Mouse (Mus musculus): ENCODE measurements around the gene Mettl1. TPM values are rescaled to one million over a fixed set of nuclear protein-coding genes. Genes with fewer than 3 reads are reported as not detected.
A peak's percentile ranks its signal among the peaks of the same experiment; 100 is the strongest.
"Not testable (repeated sequence)": the region's sequence is repeated elsewhere in the genome, so short reads cannot be mapped to it uniquely, and the experiment has no call there.

Gene Mettl1
- polyA plus RNA-seq, 1 experiment, result 24.3 TPM

- Histone ChIP-seq H3K4me1 (ENCODE audit: control insufficient read depth, insufficient read depth, low read length) (peaks cover 5% of the 10 kb centered on the region; the same call in 1 of the 2 replicates), H3K27ac (ENCODE audit: insufficient read depth, low read length) (peak overlapping the region; percentile 56), H3K4me3 (ENCODE audit: insufficient read depth, low read length) (peak overlapping the region; percentile 92)
- TF ChIP-seq CTCF (IDR thresholded peaks at IDR 0.05; ENCODE audit: borderline replicate concordance, insufficient read depth, low read length) (no peak), POLR2A (IDR thresholded peaks at IDR 0.05; ENCODE audit: low read depth, low read length) (0 out of 2 replicates have a peak, but pooled peaks have one; percentile 1)
Observed at GRCm38 (mm10) chr10:127063913-127064870, 23.0 kb downstream of the Mettl1 start.

- Histone ChIP-seq H3K4me3 (ENCODE audit: insufficient read depth, low read length) (no peak overlapping the region), H3K27ac (ENCODE audit: insufficient read depth, low read length) (no peak overlapping the region), H3K4me1 (ENCODE audit: control insufficient read depth, insufficient read depth, low read length) (peaks cover 5% of the 10 kb centered on the region; the same call in 1 of the 2 replicates)
- TF ChIP-seq CTCF (IDR thresholded peaks at IDR 0.05; ENCODE audit: borderline replicate concordance, insufficient read depth, low read length) (no peak), POLR2A (IDR thresholded peaks at IDR 0.05; ENCODE audit: low read depth, low read length) (no peak)
Observed at GRCm38 (mm10) chr10:127065981-127066380, 24.8 kb downstream of the Mettl1 start.

GRCm38 (mm10) chr10:127066519-127067018, 25.4 kb downstream of the Mettl1 start:
- no peak overlapping the region for H3K4me3 ChIP-seq (ENCODE audit: insufficient read depth, low read length)
- TF ChIP-seq POLR2A (IDR thresholded peaks at IDR 0.05; ENCODE audit: low read depth, low read length) (0 out of 2 replicates have a peak, but pooled peaks have one; percentile 23), CTCF (IDR thresholded peaks at IDR 0.05; ENCODE audit: borderline replicate concordance, insufficient read depth, low read length) (no peak)
- H3K27ac ChIP-seq (ENCODE audit: insufficient read depth, low read length), result no peak overlapping the region
- H3K4me1 ChIP-seq (ENCODE audit: control insufficient read depth, insufficient read depth, low read length), result peaks cover 5% of the 10 kb centered on the region; the same call in 1 of the 2 replicates

GRCm38 (mm10) chr10:127068360-127069038, 27.3 kb downstream of the Mettl1 start:
- Histone ChIP-seq H3K4me1 (ENCODE audit: control insufficient read depth, insufficient read depth, low read length) (peaks cover 5% of the 10 kb centered on the region; the same call in 1 of the 2 replicates), H3K27ac (ENCODE audit: insufficient read depth, low read length) (peak overlapping the region; percentile 59; the same call in 1 of the 2 replicates), H3K4me3 (ENCODE audit: insufficient read depth, low read length) (peak overlapping the region; percentile 67)
- TF ChIP-seq POLR2A (IDR thresholded peaks at IDR 0.05; ENCODE audit: low read depth, low read length), result peak; percentile 57
- no peak for TF ChIP-seq CTCF (IDR thresholded peaks at IDR 0.05; ENCODE audit: borderline replicate concordance, insufficient read depth, low read length)

GRCm38 (mm10) chr10:127069281-127070189, 28.3 kb downstream of the Mettl1 start:
- Histone ChIP-seq H3K4me3 (ENCODE audit: insufficient read depth, low read length) (peak overlapping the region; percentile 67), H3K4me1 (ENCODE audit: control insufficient read depth, insufficient read depth, low read length) (peaks cover 5% of the 10 kb centered on the region; the same call in 1 of the 2 replicates), H3K27ac (ENCODE audit: insufficient read depth, low read length) (peak overlapping the region; percentile 59)
- TF ChIP-seq CTCF (IDR thresholded peaks at IDR 0.05; ENCODE audit: borderline replicate concordance, insufficient read depth, low read length) (no peak), POLR2A (IDR thresholded peaks at IDR 0.05; ENCODE audit: low read depth, low read length) (no peak)

GRCm38 (mm10) chr10:127070190-127071121, 29.2 kb downstream of the Mettl1 start, which contains the start of gene Tspan31:
TSS of gene Tspan31 (minus strand) at chr10:127070264.
- peak; percentile 81 for TF ChIP-seq POLR2A (IDR thresholded peaks at IDR 0.05; ENCODE audit: low read depth, low read length)
- TF ChIP-seq CTCF (IDR thresholded peaks at IDR 0.05; ENCODE audit: borderline replicate concordance, insufficient read depth, low read length), result no peak
- peak within 1 kb of the TSS; percentile 81 for H3K4me3 ChIP-seq (ENCODE audit: insufficient read depth, low read length)
- peaks cover 5% of the 10 kb centered on the region; the same call in 1 of the 2 replicates for H3K4me1 ChIP-seq (ENCODE audit: control insufficient read depth, insufficient read depth, low read length)
- peak within 1 kb of the TSS; percentile 59 for H3K27ac ChIP-seq (ENCODE audit: insufficient read depth, low read length)

GRCm38 (mm10) chr10:127071203-127071602, 30.0 kb downstream of the Mettl1 start:
- TF ChIP-seq CTCF (IDR thresholded peaks at IDR 0.05; ENCODE audit: borderline replicate concordance, insufficient read depth, low read length) (no peak), POLR2A (IDR thresholded peaks at IDR 0.05; ENCODE audit: low read depth, low read length) (no peak)
- H3K4me1 ChIP-seq (ENCODE audit: control insufficient read depth, insufficient read depth, low read length), result peaks cover 5% of the 10 kb centered on the region; the same call in 1 of the 2 replicates
- no peak overlapping the region for H3K27ac ChIP-seq (ENCODE audit: insufficient read depth, low read length)
- H3K4me3 ChIP-seq (ENCODE audit: insufficient read depth, low read length), result 0 out of 2 replicates have a peak overlapping the region, but pooled peaks have one; percentile 10

- H3K4me3 ChIP-seq (ENCODE audit: insufficient read depth, low read length); H3K27ac ChIP-seq (ENCODE audit: insufficient read depth, low read length); H3K4me1 ChIP-seq (ENCODE audit: control insufficient read depth, insufficient read depth, low read length): not testable (repeated sequence)
Observed at GRCm38 (mm10) chr10:127072270-127072669, 31.1 kb downstream of the Mettl1 start.

- H3K27ac ChIP-seq (ENCODE audit: insufficient read depth, low read length); H3K4me1 ChIP-seq (ENCODE audit: control insufficient read depth, insufficient read depth, low read length); H3K4me3 ChIP-seq (ENCODE audit: insufficient read depth, low read length): not testable (repeated sequence)
Observed at GRCm38 (mm10) chr10:127072969-127073368, 31.8 kb downstream of the Mettl1 start.

Data from embryonic fibroblast, embryonic 13.5 days (primary cell).